Mouse (Mus musculus) heart, postnatal 0 days (tissue): Measurements from ENCODE around the gene Slc6a5.

ENCODE experiments used
- CTCF ChIP-seq: IDR thresholded peaks from 2 replicates; pipeline ENCODE4 v1.5.1; 2016; ENCODE audit warnings: antibody characterized with exemption, control low read depth, low read depth
- EP300 ChIP-seq: IDR thresholded peaks from 2 replicates; pipeline ENCODE4 v1.6.1; 2016; ENCODE audit warnings: antibody characterized with exemption, low read depth

DNA sequence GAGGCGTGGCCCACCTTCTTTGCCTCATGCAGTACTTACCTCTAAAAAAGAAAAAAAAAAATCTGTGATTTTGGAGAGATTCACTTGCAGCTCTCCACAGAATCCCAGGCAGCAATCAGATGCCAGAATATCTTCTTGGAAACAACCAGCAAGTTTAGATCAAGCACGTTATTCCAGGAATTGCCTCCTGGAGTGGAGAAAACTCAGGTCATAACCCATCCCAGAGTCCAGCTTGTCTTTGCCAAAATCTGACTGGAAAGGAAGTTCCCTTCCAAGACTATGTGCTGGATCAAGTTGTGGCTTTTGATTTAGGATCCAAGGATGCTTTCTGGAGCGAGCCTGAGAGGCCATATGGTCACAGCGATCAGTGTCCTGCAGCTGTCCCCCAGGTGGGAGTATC is 10.8 kb downstream of the Slc6a5 start:
- TF ChIP-seq CTCF (no peak), EP300 (no peak)
